Mouse (Mus musculus) limb, embryonic 12.5 days (tissue): ENCODE measurements around the gene Ltc4s. TPM values are rescaled to one million over a fixed set of nuclear protein-coding genes. Genes with fewer than 3 reads are reported as not detected.
A peak's percentile ranks its signal among the peaks of the same experiment; 100 is the strongest.

Source experiments
- ATAC-seq: fragments of 200-750 bp; cut with Nextera tagmentation; 2 replicates; pipeline ENCODE4 v1.8.0; 2017; ENCODE audit warnings: low read depth, moderate TSS enrichment; ENCODE audit not compliant: insufficient number of reproducible peaks, insufficient read depth, low FRiP score, low TSS enrichment
- H3K27ac ChIP-seq: fragments of 300-500 bp; sonication (generic); 2 replicates; pipeline ENCODE4 v1.5.1; 2016; ENCODE audit warnings: mild to moderate bottlenecking, moderate library complexity
- H3K27me3 ChIP-seq: fragments of 300-500 bp; sonication (generic); 2 replicates; pipeline ENCODE4 v1.6.1; 2016; ENCODE audit warnings: mild to moderate bottlenecking, moderate library complexity
- H3K36me3 ChIP-seq: fragments of 300-500 bp; sonication (generic); 2 replicates; pipeline ENCODE4 v1.6.1; 2016; ENCODE audit warnings: mild to moderate bottlenecking, moderate library complexity
- H3K4me1 ChIP-seq: fragments of 300-500 bp; sonication (generic); replicated peaks from 2 replicates; pipeline ENCODE4 v1.6.1; 2016
- H3K4me2 ChIP-seq: fragments of 300-500 bp; sonication (generic); 2 replicates; pipeline ENCODE4 v1.6.1; 2016; ENCODE audit warnings: mild to moderate bottlenecking, moderate library complexity
- H3K4me3 ChIP-seq: fragments of 300-500 bp; sonication (generic); replicated peaks from 2 replicates; pipeline ENCODE4 v1.5.1; 2016; ENCODE audit warnings: mild to moderate bottlenecking
- H3K9ac ChIP-seq: fragments of 300-500 bp; sonication (generic); replicated peaks from 2 replicates; pipeline ENCODE4 v1.6.1; 2016; ENCODE audit warnings: mild to moderate bottlenecking, moderate library complexity
- H3K9me3 ChIP-seq: fragments of 300-500 bp; sonication (generic); 2 replicates; pipeline ENCODE4 v1.6.1; 2016; ENCODE audit warnings: mild to moderate bottlenecking, moderate library complexity
- WGBS: fragments of 180-500 bp; shearing (Covaris S2); methylation state at CpG from one replicate; pipeline ENCODE4 v1.1.7; 2016; 5-methylcytosine and 5-hydroxymethylcytosine counted together
- polyA plus RNA-seq: library from polyadenylated mRNA; unstranded; fragments of >200 nt; fragmentation: Nextera tagmentation; extraction: Ambion mirVana; gene quantifications from 2 replicates; pipeline ENCODE4 v1.2.1, GENCODE M21; 2016

Ltc4s gene
- polyA plus RNA-seq, result 0.47 and 1.0 TPM in 2 replicates

DNA sequence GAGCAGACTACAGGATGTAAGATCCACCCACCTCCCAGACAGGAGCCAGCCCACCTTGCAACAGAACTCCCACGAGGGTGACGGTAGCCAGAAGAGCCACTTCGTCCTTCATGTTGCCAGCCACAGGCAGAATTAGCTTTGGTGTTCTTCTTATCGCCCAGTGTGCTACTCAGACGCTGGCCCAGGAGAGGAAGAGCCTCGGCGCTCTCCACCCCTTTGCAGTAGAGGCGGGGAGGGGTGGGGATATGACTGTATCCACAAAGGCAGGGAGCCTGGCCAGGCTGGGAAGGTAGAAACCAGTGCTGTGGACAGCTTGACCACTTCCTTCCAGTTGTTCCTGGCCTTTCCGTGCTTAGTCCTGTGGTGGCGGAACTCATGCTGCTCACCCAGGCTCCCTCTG, at the start of gene Ltc4s:
Ltc4s (minus strand) TSS at position 293 of the 400 bp plus-strand sequence.
- Histone ChIP-seq H3K9me3 (no peaks in the 10 kb centered on the region), H3K36me3 (peaks cover 18% of the 10 kb centered on the region), H3K27ac (no peak within 1 kb of the TSS), H3K4me3 (peak within 1 kb of the TSS; percentile 52), H3K9ac (no peak within 1 kb of the TSS), H3K27me3 (peaks cover 48% of the 10 kb centered on the region), H3K4me2 (peak within 1 kb of the TSS; percentile 82), H3K4me1 (peaks cover 12% of the 10 kb centered on the region; the same call in 1 of the 2 replicates)
- no peak for ATAC-seq
- WGBS, result 46% methylated on average over 10 of the region's 10 CpGs

DNA sequence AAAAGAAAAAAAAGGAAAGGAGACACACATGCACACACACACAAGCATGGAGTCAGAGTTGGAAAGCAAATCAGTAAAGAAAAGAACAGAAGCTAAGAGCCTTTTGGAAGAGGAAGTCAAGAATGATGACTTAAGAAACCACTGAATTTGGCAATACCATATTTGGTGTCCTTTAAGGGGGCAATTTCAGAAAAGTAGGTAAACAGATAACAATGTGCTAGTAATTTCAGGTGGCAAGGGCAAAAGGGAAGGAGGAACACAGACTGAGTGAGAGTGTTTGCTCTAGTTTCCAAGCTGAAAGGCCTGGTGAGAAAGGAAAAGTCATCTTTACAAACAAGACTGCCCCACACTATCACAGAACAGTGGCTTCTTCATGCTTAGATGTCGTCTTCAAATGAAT, 48.0 kb upstream of the Ltc4s start:
- WGBS, result 94% methylated on average over 1 of the region's 1 CpGs
- H3K36me3 ChIP-seq, result peaks cover 42% of the 10 kb centered on the region

DNA sequence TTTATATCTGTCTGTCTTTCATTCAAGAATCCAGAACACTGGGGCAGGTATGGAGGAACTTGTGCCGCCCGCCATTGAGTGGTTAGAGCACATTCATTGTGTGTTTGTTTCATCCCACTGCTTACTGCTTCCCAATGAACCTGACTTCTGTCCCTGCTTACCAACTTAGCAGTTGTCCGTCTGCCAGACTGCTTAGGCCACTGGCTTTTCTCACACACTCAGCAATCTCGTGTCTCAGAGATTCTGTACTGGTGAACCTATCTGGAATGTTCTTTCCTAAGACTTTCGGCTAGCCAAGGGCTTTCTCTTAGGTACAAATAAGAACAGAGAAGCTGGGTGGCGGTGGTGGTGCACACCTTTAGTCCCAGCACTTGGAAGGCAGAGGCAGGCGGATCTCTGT, 47.3 kb upstream of the Ltc4s start:
- no peak overlapping the region for H3K27ac ChIP-seq
- ATAC-seq, result no peak
- peaks cover 20% of the 10 kb centered on the region for H3K4me1 ChIP-seq
- H3K9ac ChIP-seq, result no peak overlapping the region
- no peak overlapping the region for H3K4me3 ChIP-seq
- no peak overlapping the region for H3K4me2 ChIP-seq
- 92% methylated on average over 7 of the region's 7 CpGs for WGBS
- no peaks in the 10 kb centered on the region for H3K27me3 ChIP-seq
- no peaks in the 10 kb centered on the region for H3K9me3 ChIP-seq
- peaks cover 50% of the 10 kb centered on the region for H3K36me3 ChIP-seq

More for the DNA sequence above, 48.0 kb upstream of the Ltc4s start:
- Histone ChIP-seq H3K9ac (no peak overlapping the region), H3K4me3 (no peak overlapping the region), H3K4me1 (peaks cover 20% of the 10 kb centered on the region), H3K4me2 (no peak overlapping the region), H3K27ac (no peak overlapping the region), H3K9me3 (no peaks in the 10 kb centered on the region), H3K27me3 (no peaks in the 10 kb centered on the region)
- ATAC-seq, result no peak

DNA sequence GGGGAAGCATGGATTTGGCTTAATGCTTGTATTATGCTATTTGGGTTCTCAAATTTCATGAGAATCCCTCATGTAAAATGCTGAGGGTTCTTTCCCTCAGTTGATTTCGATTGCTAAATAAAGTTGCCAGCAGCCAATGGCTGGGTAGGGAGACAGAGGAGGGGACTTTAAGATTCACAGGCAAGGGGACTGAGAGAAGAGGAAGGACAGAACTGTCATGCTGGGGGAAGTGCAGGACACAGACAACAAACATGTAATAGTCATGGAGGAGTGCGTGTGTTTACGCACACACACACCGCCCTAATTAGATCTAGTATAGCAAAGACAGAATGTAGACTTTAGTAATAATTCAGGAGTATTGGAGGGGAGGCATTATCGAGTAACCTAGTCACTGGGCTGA, 46.8 kb upstream of the Ltc4s start:
- H3K4me1 ChIP-seq, result peaks cover 17% of the 10 kb centered on the region
- H3K9ac ChIP-seq, result no peak overlapping the region
- H3K27ac ChIP-seq, result no peak overlapping the region
- H3K9me3 ChIP-seq, result no peaks in the 10 kb centered on the region
- H3K4me3 ChIP-seq, result no peak overlapping the region
- 93% methylated on average over 5 of the region's 5 CpGs for WGBS
- H3K36me3 ChIP-seq, result peaks cover 54% of the 10 kb centered on the region
- H3K27me3 ChIP-seq, result no peaks in the 10 kb centered on the region
- no peak for ATAC-seq
- H3K4me2 ChIP-seq, result no peak overlapping the region

DNA sequence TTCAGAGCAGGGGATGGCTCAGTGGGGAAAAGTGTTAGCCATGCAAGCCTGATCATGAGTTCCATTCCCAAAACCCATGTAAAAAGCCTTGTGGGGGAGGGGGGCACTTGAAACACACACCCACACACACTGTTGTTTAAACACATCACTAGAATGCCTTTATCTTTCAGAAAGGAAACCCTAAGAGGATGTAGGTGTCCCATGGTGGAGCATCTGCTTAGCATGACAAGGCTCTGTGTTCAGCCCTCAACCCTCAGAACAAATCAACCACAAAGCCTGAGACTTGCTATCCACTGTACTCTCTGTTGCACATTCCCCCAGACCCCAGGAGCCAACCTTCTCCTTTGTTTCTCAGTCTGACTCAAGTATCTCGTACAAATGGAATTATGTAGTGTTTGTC, 41.6 kb upstream of the Ltc4s start:
- Histone ChIP-seq H3K4me1 (no peaks in the 10 kb centered on the region; the same call in 1 of the 2 replicates), H3K27ac (no peak overlapping the region), H3K27me3 (no peaks in the 10 kb centered on the region), H3K9me3 (no peaks in the 10 kb centered on the region), H3K9ac (no peak overlapping the region), H3K4me2 (no peak overlapping the region), H3K4me3 (no peak overlapping the region), H3K36me3 (peaks cover 38% of the 10 kb centered on the region)
- 81% methylated on average over 1 of the region's 1 CpGs for WGBS
- no peak for ATAC-seq

DNA sequence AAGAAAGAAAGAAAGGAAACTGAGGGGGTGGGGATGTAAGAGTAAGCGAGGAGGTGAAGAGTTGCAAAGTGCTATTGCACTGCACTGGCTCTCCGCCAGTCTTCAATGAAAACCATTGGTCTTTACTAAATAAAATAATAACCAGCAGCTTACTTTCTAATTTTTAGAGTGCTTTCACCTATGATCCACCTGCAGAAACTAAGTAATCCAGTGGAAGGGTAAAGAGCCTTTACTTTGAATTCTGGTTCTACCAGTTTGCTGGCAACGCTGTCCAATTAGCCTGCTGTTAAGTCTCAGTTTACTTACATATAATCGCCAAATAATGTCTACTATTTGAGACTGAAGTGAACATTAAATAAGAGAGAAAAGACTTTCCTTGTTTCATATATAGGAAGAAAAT, 40.6 kb upstream of the Ltc4s start:
- Histone ChIP-seq H3K27me3 (no peaks in the 10 kb centered on the region), H3K4me1 (no peaks in the 10 kb centered on the region; the same call in 1 of the 2 replicates), H3K27ac (no peak overlapping the region), H3K9ac (no peak overlapping the region), H3K4me2 (no peak overlapping the region), H3K36me3 (peaks cover 45% of the 10 kb centered on the region), H3K9me3 (no peaks in the 10 kb centered on the region), H3K4me3 (no peak overlapping the region)
- no peak for ATAC-seq
- 86% methylated on average over 4 of the region's 4 CpGs for WGBS

DNA sequence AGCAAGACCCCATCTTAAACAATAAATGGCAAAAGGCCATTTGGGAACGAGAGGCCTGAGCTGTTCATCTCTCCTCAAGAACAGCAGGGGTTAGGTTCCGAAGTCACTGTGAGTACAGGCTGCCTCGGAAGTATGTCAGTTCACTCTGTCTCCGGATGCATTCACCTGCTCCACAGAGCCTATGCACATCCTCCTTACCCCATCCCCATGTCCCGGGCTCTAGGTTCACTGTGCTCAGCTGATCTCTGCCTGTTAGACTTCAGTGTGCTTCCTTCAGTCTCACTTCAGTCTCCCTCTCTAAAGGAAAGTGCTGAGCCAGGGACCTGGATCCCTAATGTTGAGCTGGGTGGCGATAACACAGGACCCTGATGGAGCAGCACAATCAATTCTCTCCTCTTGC, 39.3 kb upstream of the Ltc4s start:
- 96% methylated on average over 6 of the region's 6 CpGs for WGBS
- H3K9me3 ChIP-seq, result no peaks in the 10 kb centered on the region
- H3K36me3 ChIP-seq, result peaks cover 46% of the 10 kb centered on the region
- no peak overlapping the region for H3K9ac ChIP-seq
- H3K27me3 ChIP-seq, result no peaks in the 10 kb centered on the region
- no peak for ATAC-seq
- no peaks in the 10 kb centered on the region; the same call in 1 of the 2 replicates for H3K4me1 ChIP-seq
- H3K27ac ChIP-seq, result no peak overlapping the region
- H3K4me2 ChIP-seq, result no peak overlapping the region
- H3K4me3 ChIP-seq, result no peak overlapping the region

DNA sequence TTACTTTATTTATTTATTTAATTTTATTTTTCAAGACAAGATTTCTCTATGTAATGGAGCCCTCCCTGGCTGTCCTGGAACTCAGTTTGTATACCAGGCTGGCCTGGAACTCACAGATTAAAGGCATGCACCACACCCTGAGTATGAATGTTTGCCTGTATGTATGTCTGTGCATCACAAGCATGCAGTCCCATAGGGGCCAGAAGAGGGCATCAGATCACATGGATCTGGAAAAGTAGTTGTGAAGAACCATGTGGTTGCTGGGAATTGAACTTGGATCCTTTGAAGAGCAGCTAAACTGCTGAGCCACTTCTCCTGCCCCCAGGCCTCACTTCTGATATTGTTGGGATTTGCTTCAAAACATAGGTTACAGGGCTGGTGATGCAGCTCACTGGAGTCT, 38.6 kb upstream of the Ltc4s start:
- no peaks in the 10 kb centered on the region for H3K27me3 ChIP-seq
- no peak overlapping the region for H3K9ac ChIP-seq
- no peak overlapping the region for H3K27ac ChIP-seq
- ATAC-seq, result no peak
- no peak overlapping the region for H3K4me3 ChIP-seq
- no peak overlapping the region for H3K4me2 ChIP-seq
- peaks cover 46% of the 10 kb centered on the region for H3K36me3 ChIP-seq
- no peaks in the 10 kb centered on the region; the same call in 1 of the 2 replicates for H3K4me1 ChIP-seq
- H3K9me3 ChIP-seq, result no peaks in the 10 kb centered on the region

DNA sequence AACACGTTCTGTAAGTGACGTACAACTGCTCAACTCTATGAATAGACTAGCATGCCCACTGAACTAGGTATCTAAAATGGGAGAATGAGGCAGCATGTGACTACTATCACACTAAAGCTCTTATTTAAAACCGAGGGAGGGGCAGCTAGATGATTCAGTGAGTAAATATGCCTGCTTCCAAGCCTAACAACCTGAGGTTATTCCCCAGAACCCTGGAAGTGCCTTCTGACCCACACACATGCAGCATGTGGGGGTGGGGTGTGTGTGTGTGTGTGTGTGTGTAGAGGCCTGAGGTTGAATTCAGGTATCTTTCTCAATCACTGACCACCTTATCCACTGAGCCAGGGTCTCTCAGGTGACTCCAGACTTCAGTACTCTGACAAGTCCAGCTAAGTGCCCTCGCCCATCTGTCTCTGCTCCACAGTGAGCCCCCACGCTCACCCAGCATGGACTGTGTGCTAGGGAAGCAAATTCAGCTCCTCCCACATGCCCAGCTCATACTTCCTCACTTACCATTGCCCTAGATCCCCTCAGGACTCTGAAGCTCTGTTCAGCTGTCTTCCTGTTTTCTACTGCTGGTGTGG, 37.2 kb upstream of the Ltc4s start:
- ATAC-seq, result no peak
- 85% methylated on average over 5 of the region's 5 CpGs for WGBS
- H3K36me3 ChIP-seq, result peaks cover 37% of the 10 kb centered on the region
- H3K4me2 ChIP-seq, result no peak overlapping the region
- no peaks in the 10 kb centered on the region for H3K27me3 ChIP-seq
- H3K4me1 ChIP-seq, result no peaks in the 10 kb centered on the region; the same call in 1 of the 2 replicates
- no peak overlapping the region for H3K4me3 ChIP-seq
- H3K27ac ChIP-seq, result no peak overlapping the region
- no peaks in the 10 kb centered on the region for H3K9me3 ChIP-seq
- H3K9ac ChIP-seq, result no peak overlapping the region

DNA sequence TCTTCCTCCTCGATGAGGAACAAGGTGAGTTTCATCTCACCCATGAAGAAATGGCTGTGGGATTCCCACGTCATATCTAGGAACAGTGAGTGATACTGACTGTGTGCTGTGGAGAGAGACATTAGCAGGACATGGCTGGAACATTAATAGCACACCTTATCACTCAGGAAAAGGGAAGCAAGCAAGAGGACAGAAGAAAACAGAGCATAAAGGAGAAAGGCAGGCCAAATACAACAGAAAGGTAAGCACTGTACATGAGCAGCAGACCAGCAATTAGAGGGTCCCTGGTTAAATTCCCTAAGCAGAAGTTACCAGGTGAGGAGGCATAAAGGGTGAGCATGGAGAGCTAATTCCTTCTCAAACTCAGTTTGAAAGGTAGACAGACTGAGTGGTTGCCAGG, 36.7 kb upstream of the Ltc4s start:
- Histone ChIP-seq H3K4me3 (no peak overlapping the region), H3K4me2 (no peak overlapping the region), H3K36me3 (peaks cover 33% of the 10 kb centered on the region; the same call in 1 of the 2 replicates), H3K4me1 (no peaks in the 10 kb centered on the region; the same call in 1 of the 2 replicates), H3K9ac (no peak overlapping the region), H3K27ac (no peak overlapping the region), H3K27me3 (no peaks in the 10 kb centered on the region), H3K9me3 (no peaks in the 10 kb centered on the region)
- 85% methylated on average over 2 of the region's 2 CpGs for WGBS
- ATAC-seq, result no peak

DNA sequence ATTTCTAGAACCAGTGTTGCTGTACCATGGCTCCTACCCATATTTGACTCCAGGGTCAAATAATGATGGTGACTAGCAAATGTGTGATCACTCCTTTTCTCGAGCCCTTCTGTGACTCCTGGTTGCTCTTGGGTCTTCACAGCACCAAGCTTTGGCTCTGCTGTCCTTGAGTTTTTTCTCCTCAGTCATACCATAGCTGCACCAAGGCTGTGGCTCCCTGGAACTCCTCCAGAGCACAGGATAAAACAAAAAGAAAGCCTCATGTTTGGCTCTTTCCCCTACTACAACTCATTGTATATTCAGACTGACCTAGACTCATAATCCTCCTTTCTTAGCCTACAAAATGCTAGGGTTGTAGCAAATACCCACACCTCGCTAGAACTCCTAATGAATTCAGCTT, 34.4 kb upstream of the Ltc4s start:
- Histone ChIP-seq H3K9me3 (no peaks in the 10 kb centered on the region), H3K4me1 (no peaks in the 10 kb centered on the region), H3K27me3 (no peaks in the 10 kb centered on the region), H3K36me3 (peaks cover 37% of the 10 kb centered on the region; the same call in 1 of the 2 replicates), H3K4me2 (no peak overlapping the region), H3K27ac (no peak overlapping the region), H3K9ac (no peak overlapping the region), H3K4me3 (no peak overlapping the region)
- no peak for ATAC-seq
- WGBS, result 94% methylated on average over 2 of the region's 2 CpGs

DNA sequence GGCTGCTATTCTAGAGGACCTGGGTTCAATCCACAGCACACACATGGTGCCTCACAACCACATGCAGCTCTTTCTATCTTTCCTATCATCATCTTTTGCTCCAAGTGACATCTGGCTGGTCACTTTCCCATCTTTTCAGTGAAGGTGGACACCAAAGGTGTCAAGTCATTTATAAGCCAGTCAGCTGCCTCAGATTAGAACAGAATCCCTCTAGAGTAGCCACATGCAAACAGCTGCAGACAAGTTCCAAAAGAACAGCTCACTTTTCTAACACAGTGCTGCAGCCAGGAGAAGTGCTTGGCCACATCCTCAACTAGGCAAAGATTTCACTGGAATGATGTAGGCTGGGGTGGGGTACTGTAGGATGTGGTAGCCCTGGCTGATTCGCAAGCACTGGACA, 31.5 kb upstream of the Ltc4s start:
- Histone ChIP-seq H3K27me3 (no peaks in the 10 kb centered on the region), H3K4me3 (no peak overlapping the region), H3K4me2 (no peak overlapping the region), H3K9me3 (no peaks in the 10 kb centered on the region), H3K27ac (no peak overlapping the region), H3K9ac (no peak overlapping the region), H3K4me1 (no peaks in the 10 kb centered on the region), H3K36me3 (peaks cover 47% of the 10 kb centered on the region)
- 96% methylated on average over 1 of the region's 1 CpGs for WGBS
- ATAC-seq, result no peak
